Mouse (Mus musculus) neutrophil, adult 83 days (primary cell): ENCODE results near the gene Rxra. TPM values are rescaled to one million over a fixed set of nuclear protein-coding genes. Genes with fewer than 3 reads are reported as not detected.

ENCODE experiments used
- total RNA-seq, 2 experiments: library from RNA; stranded (reverse); gene quantifications; one replicate each; pipeline ENCODE4 v1.2.4; 2023

The Rxra gene
- 10 to 100 TPM; 30.6 to 39.0 TPM for total RNA-seq

GRCm38 (mm10) chr2:27676106-27676477 lies at the start of gene Rxra:
Rxra (plus strand) TSS chr2:27676440.

Other genes starting within 250 kb of the Rxra start
- 1 to 10 TPM; 7.6 to 9.0 TPM for gene Vav2, start 249.4 kb upstream of the Rxra start, total RNA-seq
- gene Brd3os, start 234.1 kb upstream of the Rxra start, total RNA-seq = under 1 TPM in 1 of 2 experiments, not detected in 1; 0.29 TPM
- gene Brd3, start 168.8 kb upstream of the Rxra start, total RNA-seq = 10 to 100 TPM; 84.7 to 90.0 TPM
- 10 to 100 TPM; 44.5 to 51.2 TPM for gene Wdr5, start 161.3 kb upstream of the Rxra start, total RNA-seq
- 1 to 10 TPM; 2.7 to 4.0 TPM for gene Col5a1, start 210.0 kb downstream of the Rxra start, total RNA-seq